Mouse (Mus musculus): Measurements from ENCODE around the gene Qsox1. TPM values are rescaled to one million over a fixed set of nuclear protein-coding genes. Genes with fewer than 3 reads are reported as not detected.

Qsox1 gene
- total RNA-seq, 2 experiments from 2014 or later: 34.2 to 35.0 TPM

DNA sequence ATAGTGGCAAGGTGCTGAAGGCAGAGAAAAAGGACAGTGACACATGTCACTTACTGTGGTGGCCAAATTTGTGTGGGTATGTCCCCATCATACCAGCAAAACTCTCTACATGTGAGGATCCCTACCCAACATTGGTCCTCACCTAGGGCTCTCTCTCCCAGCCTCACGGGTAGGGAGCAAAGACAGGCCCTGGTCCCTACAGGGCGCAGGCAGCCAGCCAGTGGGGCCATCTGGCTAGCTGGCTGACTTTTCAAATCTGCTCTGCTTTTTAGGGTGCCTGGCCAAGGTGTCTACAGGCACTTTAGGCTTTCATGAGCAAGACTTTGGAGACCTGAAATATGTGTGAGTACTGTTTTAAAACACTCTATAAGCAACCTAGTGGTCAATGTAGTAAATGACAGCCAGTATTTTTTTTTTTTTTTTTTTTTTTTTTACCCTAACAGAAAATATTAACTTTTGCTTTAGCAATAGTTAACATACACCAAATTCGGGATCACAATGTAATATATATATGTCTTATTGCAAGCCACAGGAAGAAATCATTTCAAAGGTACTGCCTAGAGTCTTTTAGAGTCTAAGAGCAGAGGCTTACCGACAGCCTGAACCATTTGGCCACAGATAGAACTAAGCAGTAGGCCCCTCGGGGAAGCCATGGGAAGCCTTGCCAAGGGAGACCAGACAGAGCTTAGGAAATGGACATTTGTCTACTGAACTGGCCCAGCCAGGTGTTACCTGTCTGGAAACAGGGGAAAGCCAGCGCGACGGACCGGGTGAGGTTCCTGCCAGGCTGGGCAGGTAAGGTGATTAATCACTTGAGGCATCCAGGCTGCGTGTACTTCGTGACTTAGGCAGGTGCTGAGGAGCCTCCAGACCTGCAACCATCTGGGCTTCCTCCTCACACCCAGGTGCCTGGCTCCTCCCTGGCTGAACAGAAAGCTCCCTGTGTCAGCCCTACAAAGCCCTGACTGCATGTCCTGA, 11.4 kb downstream of the Qsox1 start:
- intact Hi-C loops (cut with DNase I): no loop called here
- peak; percentile 52 for DNase-seq

DNA sequence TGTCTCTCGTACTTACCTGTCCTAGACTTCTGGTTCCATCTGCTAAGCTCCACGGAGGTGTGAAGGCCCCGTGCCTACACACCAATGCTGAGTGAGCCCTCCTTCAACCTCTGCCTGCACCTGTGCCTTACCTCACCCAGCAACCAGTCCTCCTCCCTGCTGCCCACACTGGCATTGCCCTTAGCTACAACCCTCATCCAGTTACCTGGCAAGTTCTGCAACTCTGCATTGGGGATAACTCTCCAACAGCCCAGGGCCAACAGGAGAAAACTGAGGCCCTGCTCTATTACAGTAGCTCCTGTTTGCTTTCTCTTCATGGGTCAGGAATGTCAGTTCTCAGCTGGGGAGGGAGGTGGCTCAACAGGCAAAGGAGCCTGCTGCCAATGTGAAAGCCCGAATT, 14.7 kb downstream of the Qsox1 start:
- intact Hi-C loops (cut with DNase I): no loop called here

GRCm38 (mm10) chr1:155797425-155797824, 15.3 kb downstream of the Qsox1 start:
- no peak for DNase-seq
- intact Hi-C loops (cut with DNase I): no loop called here

More for the DNA sequence above, 14.7 kb downstream of the Qsox1 start:
- DNase-seq: no peak

- intact Hi-C loops (cut with DNase I): no loop called here
- no peak for DNase-seq
These were observed 15.8 kb downstream of the Qsox1 start for GRCm38 (mm10) chr1:155796757-155797405.

- intact Hi-C loops (cut with DNase I): no loop called here
- DNase-seq: no peak
These were observed 16.9 kb downstream of the Qsox1 start for GRCm38 (mm10) chr1:155795791-155796233.

- intact Hi-C loops (cut with DNase I): no loop called here
These were observed 17.8 kb downstream of the Qsox1 start for GRCm38 (mm10) chr1:155794855-155795254.

GRCm38 (mm10) chr1:155791919-155792318, 20.8 kb downstream of the Qsox1 start:
- peak; percentile 57 for DNase-seq
- intact Hi-C loops (cut with DNase I): no loop called here

More at GRCm38 (mm10) chr1:155794855-155795254, 17.8 kb downstream of the Qsox1 start:
- no peak for DNase-seq

- intact Hi-C loops (cut with DNase I): no loop called here
These were observed 22.3 kb downstream of the Qsox1 start for GRCm38 (mm10) chr1:155790111-155790974.

DNA sequence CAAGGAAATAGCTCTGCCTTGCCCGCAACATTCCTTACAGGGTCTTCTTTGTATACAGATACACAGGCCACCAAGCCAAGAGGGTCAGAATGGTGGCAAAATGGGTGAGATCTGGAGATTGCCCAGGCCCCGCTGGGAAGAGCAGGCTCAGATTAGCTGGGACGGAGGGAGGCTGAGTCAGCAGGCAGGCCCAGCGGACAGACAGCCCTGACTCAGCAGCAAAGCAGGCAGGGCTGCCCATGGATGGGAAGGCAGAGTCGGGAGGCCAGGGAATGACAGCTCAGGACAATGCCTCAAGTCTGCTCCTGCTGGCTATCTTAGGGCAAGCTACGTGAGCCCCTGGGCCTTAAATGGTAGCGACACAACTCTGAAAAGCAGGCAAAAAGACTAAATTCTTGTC, 26.8 kb downstream of the Qsox1 start:
- no peak for DNase-seq
- intact Hi-C loops (cut with DNase I): loop anchor here (2.0 kb wide), 1 partner anchor 211 kb away; no protein-coding TSS in a partner anchor

More at GRCm38 (mm10) chr1:155790111-155790974, 22.3 kb downstream of the Qsox1 start:
- peak; percentile 82 for DNase-seq

GRCm38 (mm10) chr1:155784343-155785205, 28.1 kb downstream of the Qsox1 start:
- DNase-seq: peak; percentile 73
- intact Hi-C loops (cut with DNase I): loop anchor here (2.0 kb wide), 1 partner anchor 210 kb away; no protein-coding TSS in a partner anchor

GRCm38 (mm10) chr1:155782382-155782781, 30.3 kb downstream of the Qsox1 start:
- DNase-seq: no peak
- intact Hi-C loops (cut with DNase I): no loop called here

DNA sequence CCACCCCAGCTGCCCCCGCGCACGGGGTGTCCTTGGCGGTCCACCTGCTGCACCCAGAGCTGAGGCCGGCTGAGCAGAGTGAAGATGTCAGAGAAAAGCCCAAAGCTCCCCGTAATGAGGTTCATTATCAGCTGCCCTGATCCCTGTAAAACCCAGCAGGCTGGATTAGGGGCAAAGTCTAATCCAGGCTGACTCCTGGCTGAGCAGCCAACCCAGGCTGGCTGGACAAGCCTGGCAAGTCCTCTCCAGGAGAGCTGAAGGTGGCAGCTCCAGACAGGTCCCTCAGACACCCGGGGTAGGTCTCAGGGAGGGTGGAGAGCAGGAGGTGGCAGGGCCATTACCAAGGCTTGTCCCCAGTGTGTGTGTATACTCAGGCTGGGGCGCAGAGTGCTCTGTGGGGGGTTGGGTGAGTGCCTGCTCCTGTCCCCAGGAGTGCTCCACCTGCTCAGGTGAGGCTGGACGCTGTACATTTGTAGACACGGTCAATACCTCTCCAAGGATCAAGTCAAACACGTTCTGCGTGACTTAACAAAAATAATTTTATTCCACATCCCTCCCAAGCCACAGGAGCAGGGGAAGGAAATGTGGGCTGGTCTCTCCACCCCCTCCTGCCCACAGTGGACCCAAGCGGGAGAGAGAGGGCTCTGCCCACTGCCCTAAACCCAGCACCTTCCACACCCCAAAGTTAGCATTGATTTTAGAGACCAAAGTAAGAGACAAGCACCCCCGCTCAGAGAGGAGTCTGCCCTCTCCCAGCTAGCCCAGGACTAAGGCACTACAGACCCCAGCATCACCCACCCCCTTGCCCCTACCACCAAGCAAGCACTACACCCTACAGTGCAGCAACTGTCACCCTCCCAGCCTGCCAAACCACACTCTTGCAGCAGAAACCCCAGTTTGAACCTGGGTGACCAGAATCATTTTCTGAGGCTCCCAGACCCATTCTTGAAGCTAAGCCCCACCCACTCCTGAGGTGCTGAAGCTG, 34.8 kb downstream of the Qsox1 start:
- intact Hi-C loops (cut with DNase I): no loop called here
- no peak for DNase-seq

DNA sequence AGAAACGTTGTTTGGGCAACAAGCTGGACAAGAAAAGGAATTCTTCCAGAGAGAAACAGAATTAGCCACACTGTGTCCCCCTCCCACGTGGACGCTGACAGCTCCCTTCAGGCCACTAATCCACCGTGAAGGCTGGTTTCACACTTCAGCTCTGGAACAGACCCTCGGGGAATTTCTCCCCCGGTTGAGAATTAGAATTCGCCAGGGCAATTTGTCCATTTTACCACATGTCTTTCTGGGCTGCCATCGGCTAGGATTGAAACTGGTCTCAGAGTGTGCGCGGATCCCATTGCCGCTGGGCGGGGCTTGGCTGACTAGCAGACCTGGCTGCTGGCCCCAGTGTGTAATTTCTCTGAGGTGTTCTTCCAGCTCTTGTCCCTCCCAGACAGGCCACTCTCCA, 53.5 kb downstream of the Qsox1 start:
- DNase-seq: peak; percentile 79
- intact Hi-C loops (cut with DNase I): no loop called here

DNA sequence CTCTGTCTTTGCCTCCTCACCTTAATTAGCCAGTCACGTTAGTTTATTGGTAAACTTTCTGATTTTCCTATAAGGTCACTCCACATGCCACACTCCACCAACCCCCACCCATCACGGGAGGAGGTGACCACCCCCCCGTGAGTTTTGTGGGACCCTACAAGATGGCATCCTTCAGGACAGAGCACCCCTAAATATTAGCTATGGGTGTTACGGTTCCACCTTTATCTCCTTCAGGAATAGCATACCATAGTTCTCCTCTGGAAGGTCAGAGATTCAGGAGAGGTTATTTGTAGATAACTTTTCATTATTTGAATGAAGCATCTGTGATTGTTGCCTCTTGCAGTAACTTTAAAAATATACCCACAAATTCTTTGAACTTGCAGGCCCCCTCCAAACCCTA, 54.0 kb downstream of the Qsox1 start:
- intact Hi-C loops (cut with DNase I): no loop called here
- no peak for DNase-seq

DNA sequence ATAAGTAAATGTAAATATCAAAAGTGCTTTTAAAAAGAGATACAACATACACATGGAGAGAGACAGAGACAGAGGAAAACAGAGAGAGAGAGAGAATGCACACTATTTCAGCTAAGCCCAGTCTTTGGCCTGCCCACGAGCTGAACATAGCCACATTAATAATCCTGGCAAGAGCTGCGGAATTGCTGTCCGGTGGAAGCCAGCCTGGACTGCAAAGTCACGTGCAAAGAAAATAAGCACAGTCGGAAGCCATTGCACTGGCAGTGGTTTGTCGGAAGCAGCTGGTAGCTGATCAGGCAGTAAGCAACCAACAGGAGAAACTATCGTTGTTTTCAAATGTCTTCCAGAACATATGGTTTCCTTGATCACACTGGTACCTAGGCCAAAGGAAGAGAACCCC, 55.1 kb downstream of the Qsox1 start:
- peak; percentile 64 for DNase-seq
- intact Hi-C loops (cut with DNase I): no loop called here

DNA sequence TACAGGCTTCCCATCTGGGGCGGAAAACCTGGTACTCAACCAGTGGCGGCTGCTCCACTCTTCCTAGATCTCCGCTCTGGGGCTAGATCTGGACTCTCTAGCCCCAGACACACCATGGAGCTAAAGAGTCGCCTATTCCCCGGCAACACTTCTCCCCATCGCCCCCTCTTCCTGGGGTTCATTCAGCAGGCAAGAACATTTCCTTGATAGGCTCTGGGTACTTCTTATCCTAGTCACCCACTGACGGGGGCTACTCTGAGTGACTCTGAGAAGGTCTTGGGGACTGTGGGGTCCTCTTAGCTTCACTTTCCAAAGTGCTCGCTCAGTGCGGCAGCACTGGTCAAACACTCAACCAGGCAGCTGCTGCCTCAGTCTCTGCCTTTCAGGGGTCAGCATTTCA, 59.3 kb downstream of the Qsox1 start:
- intact Hi-C loops (cut with DNase I): no loop called here
- no peak for DNase-seq

DNA sequence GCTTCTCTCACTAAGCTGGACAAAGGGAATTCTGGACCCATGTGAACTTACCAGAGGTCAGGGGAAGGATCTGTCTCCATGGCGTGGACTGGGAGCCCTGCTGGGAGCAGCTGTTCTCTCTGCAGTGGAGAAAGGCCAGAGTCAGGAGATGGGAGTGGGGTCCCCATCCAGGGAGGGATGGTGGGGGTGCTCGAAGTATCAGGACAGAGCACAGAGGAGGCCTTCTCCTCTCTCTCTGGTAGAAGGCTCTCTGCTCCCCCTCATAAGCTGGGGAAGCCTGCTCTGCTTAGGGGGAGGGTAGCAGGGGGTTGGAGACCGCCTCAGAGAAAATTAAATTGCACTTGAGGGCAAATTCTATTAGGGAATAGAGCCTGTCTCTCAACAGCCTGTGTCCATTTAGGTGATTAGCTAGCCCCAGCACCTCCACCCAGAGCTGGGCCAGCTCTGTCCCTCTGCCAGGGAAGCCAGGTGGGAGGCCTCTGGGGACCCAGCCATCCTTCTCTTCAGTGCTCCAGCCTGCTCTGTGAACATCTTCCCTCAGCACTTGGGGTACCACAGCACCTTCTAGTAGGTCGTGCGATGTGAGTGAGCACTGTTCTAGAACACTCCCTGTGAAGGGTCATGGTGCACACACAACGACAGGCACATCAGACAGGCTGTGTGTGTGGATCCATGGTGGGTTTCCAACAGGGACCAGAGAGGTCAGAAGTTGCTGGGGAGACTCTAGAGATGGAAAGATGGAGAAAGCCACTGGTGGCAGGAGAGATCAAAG, 61.0 kb downstream of the Qsox1 start, which contains the start of gene Lhx4:
TSS of gene Lhx4 (minus strand) at position 201 of the 772 bp plus-strand sequence.
- intact Hi-C loops (cut with DNase I): no loop called here
- no peak for DNase-seq

All from left cerebral cortex, postnatal 4 days (tissue).